Mouse (Mus musculus): ENCODE results near the gene Hmgn2. TPM values are rescaled to one million over a fixed set of nuclear protein-coding genes. Genes with fewer than 3 reads are reported as not detected.
A peak's percentile ranks its signal among the peaks of the same experiment; 100 is the strongest.

Hmgn2 gene
- polyA plus RNA-seq, 1 experiment from 2014 or later = 2,101 TPM

DNA sequence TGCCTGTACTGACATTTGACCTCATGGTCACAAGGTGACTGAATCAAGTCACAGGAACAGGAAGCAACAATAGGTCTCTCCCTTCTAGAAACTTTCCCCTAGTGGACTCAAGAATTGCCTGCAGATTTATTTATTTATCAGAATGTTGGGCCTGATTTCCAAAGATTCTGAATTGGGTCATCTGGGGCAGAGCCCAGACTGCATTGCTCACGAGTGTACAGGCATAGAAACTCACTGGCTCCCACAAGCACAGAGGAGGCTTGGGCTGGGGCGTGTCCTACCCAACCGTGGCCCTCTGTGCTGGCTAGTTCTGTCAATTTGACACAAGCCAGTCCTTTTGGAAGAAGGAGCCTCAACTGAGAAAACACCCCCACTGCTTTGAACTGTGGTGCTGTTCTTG is 26.9 kb downstream of the Hmgn2 start:
- no peak overlapping the region; the same call in 1 of the 2 replicates for H3K27ac ChIP-seq (ENCODE audit: low read depth, low read length)
- H3K4me3 ChIP-seq (ENCODE audit: low read depth, low read length) = no peak overlapping the region
- H3K4me1 ChIP-seq (ENCODE audit: control insufficient read depth, insufficient read depth, low read length) = peaks cover 16% of the 10 kb centered on the region
- H3K36me3 ChIP-seq (ENCODE audit: control insufficient read depth, insufficient read depth, low read length) = no peaks in the 10 kb centered on the region
- no peak overlapping the region for H3K9ac ChIP-seq (ENCODE audit: low read depth, low read length)
- no peak for ATAC-seq (replicated peaks; ENCODE audit: insufficient number of reproducible peaks, low FRiP score, low TSS enrichment)
- H3K4me2 ChIP-seq = no peak overlapping the region
- H3K9me3 ChIP-seq (replicated peaks; ENCODE audit: control insufficient read depth, low read length) = no peaks in the 10 kb centered on the region; the same call in 1 of the 2 replicates
- 14% methylated on average over 3 of the region's 3 CpGs for WGBS (ENCODE audit: insufficient replicate concordance)
- no peaks in the 10 kb centered on the region for H3K27me3 ChIP-seq (ENCODE audit: control insufficient read depth, insufficient read depth, low read length)

DNA sequence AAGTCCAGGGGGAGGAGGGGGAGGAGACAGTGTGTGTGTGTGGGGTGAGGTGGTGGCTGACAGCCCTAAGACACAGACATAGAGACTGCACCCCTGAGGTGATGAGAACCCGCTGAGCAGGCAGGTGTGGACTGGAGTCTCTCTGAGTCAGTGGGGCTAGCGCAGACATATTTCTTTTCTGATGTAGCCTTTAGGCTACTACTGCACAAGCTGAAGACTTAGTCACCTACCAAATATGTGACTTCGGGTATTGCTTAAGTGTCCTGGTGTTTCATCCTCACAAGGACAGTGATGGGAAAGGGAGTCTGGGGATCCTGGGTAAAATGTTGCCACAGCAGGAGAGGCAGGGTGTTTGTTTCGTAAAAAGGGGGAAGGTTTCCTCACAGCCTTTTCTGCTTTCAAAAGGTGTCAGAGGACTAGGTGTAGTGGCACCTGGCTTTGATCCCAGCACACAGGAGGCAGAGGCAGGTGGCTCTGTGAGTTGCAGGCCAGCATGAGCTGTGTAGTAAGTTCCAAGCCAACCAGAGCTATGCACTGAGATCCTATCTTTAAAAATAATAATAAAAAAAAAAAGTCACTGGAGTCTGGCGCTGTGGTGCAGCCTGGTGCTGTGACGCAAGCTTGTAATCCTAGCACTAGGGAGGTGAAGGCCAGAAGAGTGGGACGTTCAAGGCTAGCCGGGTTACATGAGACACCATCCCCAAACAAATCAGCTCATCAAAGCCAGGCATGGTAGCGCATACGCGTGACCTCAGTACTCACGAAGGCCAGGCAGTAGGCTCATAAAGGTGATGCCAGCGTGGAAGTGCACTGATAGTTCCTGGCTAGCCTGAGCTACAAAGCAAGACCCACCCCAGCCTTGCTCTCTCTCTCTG is 27.8 kb downstream of the Hmgn2 start:
- Histone ChIP-seq H3K36me3 (ENCODE audit: control insufficient read depth, insufficient read depth, low read length) (no peaks in the 10 kb centered on the region), H3K9ac (ENCODE audit: low read depth, low read length) (no peak overlapping the region), H3K27ac (ENCODE audit: low read depth, low read length) (no peak overlapping the region), H3K9me3 (replicated peaks; ENCODE audit: control insufficient read depth, low read length) (no peaks in the 10 kb centered on the region), H3K27me3 (ENCODE audit: control insufficient read depth, insufficient read depth, low read length) (no peaks in the 10 kb centered on the region), H3K4me3 (ENCODE audit: low read depth, low read length) (no peak overlapping the region), H3K4me2 (no peak overlapping the region), H3K4me1 (ENCODE audit: control insufficient read depth, insufficient read depth, low read length) (peaks cover 16% of the 10 kb centered on the region)
- WGBS (ENCODE audit: insufficient replicate concordance) = 72% methylated on average over 13 of the region's 13 CpGs
- no peak for ATAC-seq (replicated peaks; ENCODE audit: insufficient number of reproducible peaks, low FRiP score, low TSS enrichment)

DNA sequence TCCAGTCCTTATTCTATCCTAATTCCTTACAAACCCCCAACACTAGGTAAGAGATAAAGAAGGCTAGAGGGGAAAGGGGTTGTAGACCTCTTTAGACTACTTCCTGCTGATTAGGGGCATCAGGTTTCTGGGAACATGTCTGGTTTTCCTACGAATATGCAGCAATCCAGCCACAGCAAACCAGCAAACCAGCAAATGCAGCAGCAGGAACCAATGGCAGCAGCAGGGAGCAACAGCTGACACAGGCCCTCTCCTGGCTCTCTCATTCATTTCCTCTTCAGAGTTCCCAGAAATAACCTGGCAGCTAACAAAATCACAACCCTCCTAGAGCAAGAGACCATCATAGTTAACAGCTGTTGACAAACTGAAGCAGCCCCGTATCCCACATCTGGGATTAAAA is 30.4 kb downstream of the Hmgn2 start:
- Histone ChIP-seq H3K4me3 (ENCODE audit: low read depth, low read length) (no peak overlapping the region), H3K27ac (ENCODE audit: low read depth, low read length) (peak overlapping the region; percentile 35; the same call in 1 of the 2 replicates), H3K4me2 (no peak overlapping the region), H3K4me1 (ENCODE audit: control insufficient read depth, insufficient read depth, low read length) (peaks cover 16% of the 10 kb centered on the region), H3K9ac (ENCODE audit: low read depth, low read length) (no peak overlapping the region), H3K9me3 (replicated peaks; ENCODE audit: control insufficient read depth, low read length) (no peaks in the 10 kb centered on the region), H3K27me3 (ENCODE audit: control insufficient read depth, insufficient read depth, low read length) (no peaks in the 10 kb centered on the region), H3K36me3 (ENCODE audit: control insufficient read depth, insufficient read depth, low read length) (no peaks in the 10 kb centered on the region)
- ATAC-seq (replicated peaks; ENCODE audit: insufficient number of reproducible peaks, low FRiP score, low TSS enrichment) = no peak
- 31% methylated on average over 2 of the region's 2 CpGs for WGBS (ENCODE audit: insufficient replicate concordance)

DNA sequence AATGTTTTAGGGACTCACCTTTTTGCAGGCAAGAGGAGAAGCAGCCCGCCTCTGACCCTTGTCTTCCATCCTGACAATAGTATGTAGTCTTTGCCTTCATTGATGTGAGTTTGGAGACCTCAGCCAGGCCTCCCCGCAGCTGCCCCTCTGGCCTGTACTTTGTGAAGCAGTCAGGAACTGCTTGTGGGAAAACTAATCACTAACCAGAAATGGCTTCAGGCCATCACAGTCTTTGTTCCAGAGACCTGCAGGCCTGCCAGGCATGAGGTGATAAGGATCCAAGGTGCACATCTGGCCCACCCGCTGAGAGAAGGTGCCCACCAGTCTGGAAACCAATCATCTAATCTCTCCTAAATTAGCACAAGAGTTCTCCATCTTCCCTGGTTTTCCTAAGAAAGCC is 36.7 kb downstream of the Hmgn2 start:
- no peak overlapping the region for H3K9ac ChIP-seq (ENCODE audit: low read depth, low read length)
- ATAC-seq (replicated peaks; ENCODE audit: insufficient number of reproducible peaks, low FRiP score, low TSS enrichment) = no peak
- no peak overlapping the region for H3K4me2 ChIP-seq
- no peaks in the 10 kb centered on the region for H3K9me3 ChIP-seq (replicated peaks; ENCODE audit: control insufficient read depth, low read length)
- peaks cover 3% of the 10 kb centered on the region; the same call in 1 of the 2 replicates for H3K4me1 ChIP-seq (ENCODE audit: control insufficient read depth, insufficient read depth, low read length)
- H3K36me3 ChIP-seq (ENCODE audit: control insufficient read depth, insufficient read depth, low read length) = no peaks in the 10 kb centered on the region
- no peak overlapping the region for H3K27ac ChIP-seq (ENCODE audit: low read depth, low read length)
- WGBS (ENCODE audit: insufficient replicate concordance) = 66% methylated on average over 3 of the region's 3 CpGs
- H3K27me3 ChIP-seq (ENCODE audit: control insufficient read depth, insufficient read depth, low read length) = no peaks in the 10 kb centered on the region
- H3K4me3 ChIP-seq (ENCODE audit: low read depth, low read length) = no peak overlapping the region

DNA sequence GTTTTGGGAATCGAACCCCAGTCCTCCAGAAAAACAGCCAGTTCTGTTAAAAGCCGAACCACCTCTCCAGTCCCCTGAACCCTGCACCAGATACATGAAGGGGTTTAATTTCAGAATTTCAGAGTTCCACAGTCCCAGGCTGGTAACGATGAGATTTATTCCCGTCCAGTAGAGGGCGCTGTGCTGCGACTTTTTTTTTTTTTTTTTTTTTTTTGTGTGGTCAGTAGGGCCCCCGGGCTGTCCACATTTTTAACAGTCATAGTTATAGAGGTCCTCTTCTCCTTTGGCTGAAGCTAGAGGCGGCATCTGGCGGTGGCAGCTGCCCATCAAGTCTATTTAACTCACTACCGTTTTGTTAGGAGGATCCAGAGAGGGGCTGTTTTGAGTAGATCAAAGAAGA is 37.1 kb downstream of the Hmgn2 start:
- ATAC-seq (replicated peaks; ENCODE audit: insufficient number of reproducible peaks, low FRiP score, low TSS enrichment) = 0 out of 2 replicates have a peak, but pooled peaks have one; percentile 14
- Histone ChIP-seq H3K27me3 (ENCODE audit: control insufficient read depth, insufficient read depth, low read length) (no peaks in the 10 kb centered on the region), H3K9me3 (replicated peaks; ENCODE audit: control insufficient read depth, low read length) (no peaks in the 10 kb centered on the region), H3K27ac (ENCODE audit: low read depth, low read length) (no peak overlapping the region), H3K9ac (ENCODE audit: low read depth, low read length) (no peak overlapping the region), H3K4me1 (ENCODE audit: control insufficient read depth, insufficient read depth, low read length) (peaks cover 3% of the 10 kb centered on the region; the same call in 1 of the 2 replicates), H3K36me3 (ENCODE audit: control insufficient read depth, insufficient read depth, low read length) (no peaks in the 10 kb centered on the region), H3K4me2 (no peak overlapping the region), H3K4me3 (ENCODE audit: low read depth, low read length) (no peak overlapping the region)
- WGBS (ENCODE audit: insufficient replicate concordance) = 14% methylated on average over 10 of the region's 10 CpGs

DNA sequence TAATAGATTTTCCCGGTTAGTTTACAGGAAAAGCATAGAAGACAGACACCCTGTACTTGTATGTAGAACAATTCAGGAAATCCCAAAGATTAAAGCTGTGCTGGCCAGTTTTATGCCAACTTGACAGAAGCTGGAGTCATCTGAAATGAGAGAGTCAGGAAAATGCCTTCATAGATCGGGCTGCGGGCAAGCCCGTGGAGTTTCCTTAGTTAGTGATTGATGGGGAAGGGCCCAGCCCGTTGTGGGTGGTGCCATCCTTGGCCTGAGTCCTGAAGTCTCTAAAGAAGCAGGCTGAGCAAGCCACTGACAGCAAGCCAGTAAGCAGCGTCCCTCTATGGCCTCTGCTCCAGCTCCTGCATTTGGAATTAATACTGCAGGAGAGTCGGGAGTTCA is 39.2 kb downstream of the Hmgn2 start:
- peak overlapping the region; percentile 2; the same call in 1 of the 2 replicates for H3K4me2 ChIP-seq
- 25% methylated on average over 7 of the region's 7 CpGs for WGBS (ENCODE audit: insufficient replicate concordance)
- ATAC-seq (replicated peaks; ENCODE audit: insufficient number of reproducible peaks, low FRiP score, low TSS enrichment) = no peak

DNA sequence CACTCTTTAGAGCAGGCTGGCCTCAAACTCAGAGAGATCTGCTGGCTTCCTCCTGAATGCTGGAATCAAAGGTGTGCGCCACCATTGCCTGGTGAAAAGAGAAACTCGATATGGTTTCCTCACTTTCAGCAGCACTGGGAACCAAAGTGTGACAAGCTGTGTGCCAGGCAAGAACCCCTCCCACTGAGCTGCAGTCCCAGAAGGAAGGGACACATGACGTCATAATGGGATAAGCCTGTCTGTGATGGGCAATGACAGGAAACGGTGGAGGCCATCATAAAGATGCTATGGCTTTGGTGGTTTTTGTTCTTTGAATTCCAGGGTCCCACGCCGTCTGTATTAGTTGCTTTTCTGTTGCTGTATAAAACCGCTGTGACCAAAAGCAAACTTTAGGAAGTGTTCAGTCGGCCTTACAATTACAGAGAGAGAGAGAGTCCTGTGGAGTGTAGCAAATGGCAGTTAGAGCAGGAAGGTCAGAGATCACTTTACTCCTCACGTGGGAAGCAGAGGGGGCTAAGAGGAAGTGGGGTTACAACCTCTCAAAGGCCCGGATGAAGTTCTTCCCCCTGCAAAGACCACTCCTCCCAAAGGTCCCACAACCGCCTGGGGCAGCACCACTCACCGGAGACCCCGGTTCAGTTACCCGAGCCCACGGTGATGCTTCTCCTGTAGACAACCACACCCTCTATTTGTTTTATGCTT is 39.7 kb downstream of the Hmgn2 start:
- no peak overlapping the region for H3K4me3 ChIP-seq (ENCODE audit: low read depth, low read length)
- H3K27ac ChIP-seq (ENCODE audit: low read depth, low read length) = peak overlapping the region; percentile 70
- ATAC-seq (replicated peaks; ENCODE audit: insufficient number of reproducible peaks, low FRiP score, low TSS enrichment) = no peak
- H3K4me2 ChIP-seq = peak overlapping the region; percentile 2; the same call in 1 of the 2 replicates
- peak overlapping the region; percentile 34; the same call in 1 of the 2 replicates for H3K9ac ChIP-seq (ENCODE audit: low read depth, low read length)
- no peaks in the 10 kb centered on the region for H3K9me3 ChIP-seq (replicated peaks; ENCODE audit: control insufficient read depth, low read length)
- WGBS (ENCODE audit: insufficient replicate concordance) = 44% methylated on average over 15 of the region's 15 CpGs
- H3K4me1 ChIP-seq (ENCODE audit: control insufficient read depth, insufficient read depth, low read length) = peaks cover 3% of the 10 kb centered on the region; the same call in 1 of the 2 replicates
- no peaks in the 10 kb centered on the region for H3K27me3 ChIP-seq (ENCODE audit: control insufficient read depth, insufficient read depth, low read length)
- no peaks in the 10 kb centered on the region for H3K36me3 ChIP-seq (ENCODE audit: control insufficient read depth, insufficient read depth, low read length)

More for the DNA sequence above, 39.2 kb downstream of the Hmgn2 start:
- Histone ChIP-seq H3K4me1 (ENCODE audit: control insufficient read depth, insufficient read depth, low read length) (peaks cover 3% of the 10 kb centered on the region; the same call in 1 of the 2 replicates), H3K9ac (ENCODE audit: low read depth, low read length) (peak overlapping the region; percentile 34; the same call in 1 of the 2 replicates), H3K27ac (ENCODE audit: low read depth, low read length) (peak overlapping the region; percentile 70), H3K9me3 (replicated peaks; ENCODE audit: control insufficient read depth, low read length) (no peaks in the 10 kb centered on the region), H3K4me3 (ENCODE audit: low read depth, low read length) (no peak overlapping the region), H3K27me3 (ENCODE audit: control insufficient read depth, insufficient read depth, low read length) (no peaks in the 10 kb centered on the region), H3K36me3 (ENCODE audit: control insufficient read depth, insufficient read depth, low read length) (no peaks in the 10 kb centered on the region)

DNA sequence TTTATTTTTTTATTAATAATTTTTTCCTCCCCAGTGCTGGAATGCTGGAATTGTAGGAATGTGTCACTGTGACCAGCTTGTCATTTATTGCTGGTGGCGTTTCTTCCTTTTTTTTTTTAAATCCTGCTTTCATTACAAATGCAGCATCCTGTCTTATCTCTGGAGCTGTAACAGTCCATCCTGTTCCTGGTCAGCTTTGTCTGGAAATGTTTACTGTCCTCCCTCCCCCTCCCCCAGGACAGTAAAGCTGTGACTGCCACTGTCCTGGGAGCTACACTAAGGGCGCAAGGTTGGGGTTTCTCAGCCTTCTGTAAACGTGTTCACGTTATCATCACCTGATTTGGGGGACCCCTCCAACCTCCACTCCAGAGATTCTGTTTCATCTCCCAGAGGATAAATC is 43.2 kb downstream of the Hmgn2 start:
- Histone ChIP-seq H3K4me1 (ENCODE audit: control insufficient read depth, insufficient read depth, low read length) (peaks cover 3% of the 10 kb centered on the region; the same call in 1 of the 2 replicates), H3K9ac (ENCODE audit: low read depth, low read length) (no peak overlapping the region), H3K4me2 (no peak overlapping the region), H3K9me3 (replicated peaks; ENCODE audit: control insufficient read depth, low read length) (no peaks in the 10 kb centered on the region), H3K4me3 (ENCODE audit: low read depth, low read length) (no peak overlapping the region), H3K27me3 (ENCODE audit: control insufficient read depth, insufficient read depth, low read length) (no peaks in the 10 kb centered on the region), H3K36me3 (ENCODE audit: control insufficient read depth, insufficient read depth, low read length) (no peaks in the 10 kb centered on the region), H3K27ac (ENCODE audit: low read depth, low read length) (0 out of 2 replicates have a peak overlapping the region, but pooled peaks have one; percentile 29)
- no peak for ATAC-seq (replicated peaks; ENCODE audit: insufficient number of reproducible peaks, low FRiP score, low TSS enrichment)
- WGBS (ENCODE audit: insufficient replicate concordance) = 44% methylated on average over 4 of the region's 4 CpGs
